Mouse (Mus musculus): ENCODE results near the gene Gfap.

GRCm38 (mm10) chr11:102888135-102888534, 12.6 kb downstream of the Gfap start:
- TF ChIP-seq POLR2A (IDR thresholded peaks at IDR 0.05; ENCODE audit: insufficient read length, low read depth) (no peak), POLR2AphosphoS2 (IDR thresholded peaks at IDR 0.05; ENCODE audit: insufficient read length, low read depth) (no peak), USF1 (IDR thresholded peaks at IDR 0.05; ENCODE audit: low read depth) (no peak), MAX (IDR thresholded peaks at IDR 0.05; ENCODE audit: low read depth) (no peak)

Data from myocyte (in vitro differentiated cells).